Mouse (Mus musculus) forebrain, embryonic 15.5 days (tissue): Measurements from ENCODE around the gene Ccdc38. TPM values are rescaled to one million over a fixed set of nuclear protein-coding genes. Genes with fewer than 3 reads are reported as not detected.
A peak's percentile ranks its signal among the peaks of the same experiment; 100 is the strongest.

ENCODE experiments used
- ATAC-seq: fragments of 200-750 bp; cut with Nextera tagmentation; replicated peaks from 2 replicates; pipeline ENCODE4 v1.8.0; 2017; ENCODE audit warnings: mild to moderate bottlenecking, moderate TSS enrichment, moderate library complexity
- H3K27ac ChIP-seq: fragments of 300-500 bp; sonication (generic); replicated peaks from 2 replicates; pipeline ENCODE4 v1.5.1; 2015; ENCODE audit warnings: mild to moderate bottlenecking, inconsistent platforms
- H3K27me3 ChIP-seq: fragments of 300-500 bp; sonication (generic); 2 replicates; pipeline ENCODE4 v1.6.1; 2015; ENCODE audit warnings: inconsistent platforms
- H3K36me3 ChIP-seq: fragments of 300-500 bp; sonication (generic); 2 replicates; pipeline ENCODE4 v1.6.1; 2015; ENCODE audit warnings: mild to moderate bottlenecking, inconsistent platforms
- H3K4me1 ChIP-seq: fragments of 300-500 bp; sonication (generic); 2 replicates; pipeline ENCODE4 v1.6.1; 2015; ENCODE audit warnings: inconsistent platforms
- H3K4me2 ChIP-seq: fragments of 300-500 bp; sonication (generic); replicated peaks from 2 replicates; pipeline ENCODE4 v1.6.1; 2015; ENCODE audit warnings: mild to moderate bottlenecking, inconsistent platforms
- H3K4me3 ChIP-seq: fragments of 300-500 bp; sonication (generic); 2 replicates; pipeline ENCODE4 v1.5.1; 2015; ENCODE audit warnings: mild to moderate bottlenecking, inconsistent platforms
- H3K9ac ChIP-seq: fragments of 300-500 bp; sonication (generic); replicated peaks from 2 replicates; pipeline ENCODE4 v1.6.1; 2015; ENCODE audit warnings: mild to moderate bottlenecking, inconsistent platforms
- H3K9me3 ChIP-seq: fragments of 300-500 bp; sonication (generic); 2 replicates; pipeline ENCODE4 v1.6.1; 2016; ENCODE audit warnings: inconsistent platforms
- WGBS: fragments of 180-500 bp; shearing (Covaris S2); methylation state at CpG from one replicate; pipeline ENCODE4 v1.1.7; 2015; ENCODE audit warnings: mixed read lengths; 5-methylcytosine and 5-hydroxymethylcytosine counted together
- polyA plus RNA-seq: library from polyadenylated mRNA; unstranded; fragments of >200 nt; fragmentation: Nextera tagmentation; extraction: Ambion mirVana; gene quantifications from 2 replicates; pipeline ENCODE4 v1.2.1, GENCODE M21; 2015

The Ccdc38 gene
- 0.37 and 0.51 TPM in 2 replicates for polyA plus RNA-seq

DNA sequence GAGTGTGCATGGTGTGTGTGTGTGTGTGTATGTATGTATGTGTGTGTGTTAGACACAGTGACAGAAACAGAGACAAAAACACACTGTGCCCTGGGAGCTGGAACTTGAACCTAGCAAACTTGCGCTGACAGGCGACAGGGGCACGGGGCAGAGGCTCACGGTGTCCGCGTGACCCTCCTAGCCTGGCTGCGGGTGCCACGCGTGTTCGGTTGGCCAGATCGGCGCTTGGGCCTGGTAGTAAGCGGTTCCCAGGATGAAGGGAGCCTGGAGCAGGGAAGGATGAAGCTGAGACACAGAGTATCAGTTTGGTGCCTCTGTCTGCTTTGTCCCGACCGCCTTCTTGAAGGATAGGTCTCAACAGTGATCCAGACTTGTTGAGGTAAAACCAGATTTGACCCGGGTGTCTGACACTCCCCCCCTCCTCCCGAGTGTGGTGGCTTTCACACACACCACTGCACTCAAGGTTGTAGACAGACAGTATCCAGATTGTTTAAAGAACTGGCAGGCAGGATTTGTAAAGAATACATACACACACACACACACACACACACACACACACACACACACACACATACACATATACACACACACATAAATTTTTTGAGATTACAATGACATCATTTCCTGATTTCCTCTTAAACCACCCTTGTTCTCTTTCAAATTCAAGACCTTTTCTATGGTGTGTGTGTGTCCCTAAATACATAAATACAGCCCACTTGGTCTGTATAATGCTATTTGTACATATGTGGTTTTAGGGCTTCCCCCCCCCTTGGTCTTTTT, at the start of gene Ccdc38:
Gene Ccdc38, plus strand, starts transcription at position 202 of the 780 bp plus-strand sequence.
- Histone ChIP-seq H3K36me3 (no peaks in the 10 kb centered on the region), H3K4me1 (peaks cover 12% of the 10 kb centered on the region), H3K27ac (no peak within 1 kb of the TSS), H3K4me3 (peak within 1 kb of the TSS; percentile 41), H3K4me2 (peak within 1 kb of the TSS; percentile 77), H3K9me3 (no peaks in the 10 kb centered on the region), H3K9ac (peak within 1 kb of the TSS; percentile 22; the same call in 1 of the 2 replicates), H3K27me3 (no peaks in the 10 kb centered on the region; the same call in 1 of the 2 replicates)
- ATAC-seq = no peak; the same call in 1 of the 2 replicates
- WGBS = 57% methylated on average over 17 of the region's 17 CpGs

DNA sequence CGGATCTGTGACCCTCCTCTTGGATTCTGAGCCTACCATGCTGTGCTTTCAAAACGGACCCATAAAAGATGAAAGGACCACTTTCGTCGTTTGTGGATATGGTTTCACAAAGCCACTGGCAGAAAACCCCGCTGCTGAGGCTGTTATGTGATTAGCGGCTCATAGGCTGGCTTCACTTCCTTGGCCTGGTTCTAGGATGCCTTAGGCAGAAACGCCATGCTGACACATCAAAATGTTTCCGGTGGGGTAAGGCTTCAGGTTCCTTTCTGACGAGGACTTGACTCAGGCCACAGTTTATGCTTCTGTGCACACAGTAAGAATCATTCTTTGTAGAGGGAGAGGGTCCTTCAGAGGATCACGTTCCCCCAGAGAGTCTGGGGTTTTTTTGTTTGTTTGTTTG, 39.6 kb upstream of the Ccdc38 start:
- H3K4me2 ChIP-seq = no peak overlapping the region
- no peak overlapping the region for H3K9ac ChIP-seq
- no peaks in the 10 kb centered on the region for H3K36me3 ChIP-seq
- H3K4me1 ChIP-seq = no peaks in the 10 kb centered on the region
- no peaks in the 10 kb centered on the region for H3K9me3 ChIP-seq
- H3K27me3 ChIP-seq = no peaks in the 10 kb centered on the region
- no peak overlapping the region for H3K27ac ChIP-seq
- no peak overlapping the region for H3K4me3 ChIP-seq
- no peak for ATAC-seq
- WGBS = 55% methylated on average over 10 of the region's 10 CpGs

GRCm38 (mm10) chr10:93501346-93501745, 39.1 kb upstream of the Ccdc38 start:
- H3K4me1 ChIP-seq = no peaks in the 10 kb centered on the region
- no peak overlapping the region for H3K9ac ChIP-seq
- H3K36me3 ChIP-seq = no peaks in the 10 kb centered on the region
- H3K4me3 ChIP-seq = no peak overlapping the region
- WGBS = 81% methylated on average over 10 of the region's 10 CpGs
- no peaks in the 10 kb centered on the region for H3K9me3 ChIP-seq
- ATAC-seq = no peak
- H3K27me3 ChIP-seq = no peaks in the 10 kb centered on the region
- no peak overlapping the region for H3K4me2 ChIP-seq
- H3K27ac ChIP-seq = no peak overlapping the region

GRCm38 (mm10) chr10:93508383-93508970, 32.0 kb upstream of the Ccdc38 start:
- H3K9ac ChIP-seq = no peak overlapping the region
- no peak for ATAC-seq
- H3K36me3 ChIP-seq = no peaks in the 10 kb centered on the region
- H3K4me2 ChIP-seq = no peak overlapping the region
- H3K27me3 ChIP-seq = no peaks in the 10 kb centered on the region
- H3K4me3 ChIP-seq = no peak overlapping the region
- no peaks in the 10 kb centered on the region for H3K9me3 ChIP-seq
- no peaks in the 10 kb centered on the region for H3K4me1 ChIP-seq
- 64% methylated on average over 7 of the region's 7 CpGs for WGBS
- no peak overlapping the region for H3K27ac ChIP-seq

DNA sequence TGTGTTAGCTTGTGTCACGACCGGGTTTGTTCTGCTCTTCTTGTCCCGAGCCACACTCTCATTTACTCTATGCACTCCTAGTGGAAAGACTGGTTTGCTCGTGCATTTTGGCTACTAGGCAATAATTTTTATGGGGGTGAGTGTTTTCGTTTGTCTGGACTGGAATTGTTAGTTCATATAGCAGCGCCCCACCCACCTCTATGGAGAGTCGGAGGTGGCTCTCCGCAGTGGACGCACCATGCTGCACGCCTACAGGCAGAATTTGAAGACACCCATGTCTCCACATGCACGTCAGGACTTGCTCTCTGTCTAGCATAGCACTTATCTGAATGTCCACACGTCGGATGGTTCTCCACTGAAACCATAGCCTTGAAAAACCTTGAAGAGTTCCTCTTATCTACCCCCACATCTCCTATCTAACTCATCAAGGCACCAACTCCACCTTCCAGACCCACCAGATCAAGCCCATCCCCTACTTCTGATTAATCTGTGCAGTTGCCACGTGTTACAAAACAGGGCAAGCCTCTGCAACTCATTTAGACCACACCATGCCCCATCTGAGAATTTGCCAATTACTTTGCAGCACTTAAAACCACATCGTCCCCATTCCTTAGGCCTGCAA, 30.8 kb upstream of the Ccdc38 start:
- H3K36me3 ChIP-seq = no peaks in the 10 kb centered on the region
- H3K27ac ChIP-seq = no peak overlapping the region
- no peaks in the 10 kb centered on the region for H3K4me1 ChIP-seq
- no peak for ATAC-seq
- H3K27me3 ChIP-seq = no peaks in the 10 kb centered on the region
- no peak overlapping the region for H3K4me3 ChIP-seq
- no peak overlapping the region for H3K9ac ChIP-seq
- H3K4me2 ChIP-seq = no peak overlapping the region
- H3K9me3 ChIP-seq = no peaks in the 10 kb centered on the region
- 90% methylated on average over 15 of the region's 15 CpGs for WGBS

DNA sequence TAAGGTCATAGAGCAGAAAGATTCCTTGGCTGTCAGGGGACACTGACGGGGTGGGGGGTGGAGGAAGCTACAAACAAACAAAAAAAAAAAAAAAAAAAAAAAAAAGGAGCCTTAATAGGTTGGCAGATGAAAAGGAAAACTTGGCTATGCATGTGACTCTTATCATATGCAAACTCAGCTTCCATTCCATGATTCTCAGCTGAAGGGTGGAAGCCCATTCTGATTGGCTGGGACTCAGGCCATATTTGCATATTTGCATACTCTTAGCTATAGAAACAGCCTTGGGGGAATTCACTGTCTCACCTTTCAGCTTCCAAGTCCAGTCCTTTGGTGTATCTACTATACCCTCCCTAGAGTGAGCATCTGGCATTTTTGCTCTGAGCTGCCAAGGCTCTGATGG, 25.0 kb upstream of the Ccdc38 start:
- Histone ChIP-seq H3K9me3 (no peaks in the 10 kb centered on the region), H3K9ac (no peak overlapping the region), H3K4me2 (no peak overlapping the region), H3K27me3 (no peaks in the 10 kb centered on the region), H3K27ac (no peak overlapping the region), H3K4me1 (0 out of 2 replicates have a peak, but pooled peaks cover 3% of the 10 kb centered on the region), H3K4me3 (no peak overlapping the region), H3K36me3 (no peaks in the 10 kb centered on the region)
- WGBS = 9% methylated on average over 1 of the region's 1 CpGs
- peak; percentile 87 for ATAC-seq

DNA sequence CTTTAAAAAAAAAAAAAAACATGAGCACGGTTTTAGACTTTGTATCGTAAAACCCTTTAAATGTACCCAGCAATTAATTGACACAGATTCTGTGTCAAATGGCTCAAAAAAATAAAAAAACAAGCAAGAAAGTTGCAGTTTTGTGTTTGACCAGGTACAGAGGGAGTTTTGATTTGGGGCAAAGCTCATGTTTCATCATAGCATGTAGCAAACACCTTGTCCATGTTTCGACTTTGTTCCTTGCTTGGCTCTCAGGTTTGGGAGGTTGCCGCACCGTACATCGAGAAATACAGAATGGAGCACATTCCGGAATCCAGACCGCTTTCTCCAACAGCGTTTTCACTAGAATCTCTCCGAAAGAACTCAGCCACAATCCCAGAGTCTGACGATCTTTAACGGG, 24.5 kb upstream of the Ccdc38 start:
- WGBS = 77% methylated on average over 12 of the region's 12 CpGs
- no peaks in the 10 kb centered on the region for H3K36me3 ChIP-seq
- no peaks in the 10 kb centered on the region for H3K27me3 ChIP-seq
- 0 out of 2 replicates have a peak, but pooled peaks cover 3% of the 10 kb centered on the region for H3K4me1 ChIP-seq
- no peak overlapping the region for H3K4me3 ChIP-seq
- no peak overlapping the region for H3K4me2 ChIP-seq
- no peak for ATAC-seq
- no peak overlapping the region for H3K9ac ChIP-seq
- no peak overlapping the region for H3K27ac ChIP-seq
- no peaks in the 10 kb centered on the region for H3K9me3 ChIP-seq

DNA sequence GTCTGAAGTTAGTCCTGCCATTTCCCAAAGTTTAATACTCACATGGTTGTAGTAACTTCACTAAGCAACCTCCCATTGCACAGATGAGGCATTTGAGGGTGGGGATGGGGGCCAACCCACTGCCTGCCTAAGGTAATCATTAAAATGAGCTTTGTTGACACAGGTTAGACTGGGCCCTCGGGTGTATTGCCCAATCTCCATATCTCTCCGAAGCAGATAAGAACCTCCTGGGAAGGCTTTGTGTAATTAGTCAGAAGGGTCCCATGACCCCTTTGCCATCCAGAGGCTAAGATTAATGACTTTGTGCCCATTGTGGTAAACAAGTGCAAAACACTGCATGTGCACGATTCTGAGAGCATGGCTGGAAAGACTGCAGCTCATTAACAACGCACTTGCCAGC, 22.7 kb upstream of the Ccdc38 start:
- 66% methylated on average over 4 of the region's 4 CpGs for WGBS
- H3K36me3 ChIP-seq = no peaks in the 10 kb centered on the region
- H3K27ac ChIP-seq = no peak overlapping the region
- H3K4me2 ChIP-seq = no peak overlapping the region
- no peaks in the 10 kb centered on the region for H3K9me3 ChIP-seq
- ATAC-seq = no peak
- no peaks in the 10 kb centered on the region for H3K27me3 ChIP-seq
- no peak overlapping the region for H3K4me3 ChIP-seq
- H3K9ac ChIP-seq = no peak overlapping the region
- H3K4me1 ChIP-seq = 0 out of 2 replicates have a peak, but pooled peaks cover 3% of the 10 kb centered on the region

DNA sequence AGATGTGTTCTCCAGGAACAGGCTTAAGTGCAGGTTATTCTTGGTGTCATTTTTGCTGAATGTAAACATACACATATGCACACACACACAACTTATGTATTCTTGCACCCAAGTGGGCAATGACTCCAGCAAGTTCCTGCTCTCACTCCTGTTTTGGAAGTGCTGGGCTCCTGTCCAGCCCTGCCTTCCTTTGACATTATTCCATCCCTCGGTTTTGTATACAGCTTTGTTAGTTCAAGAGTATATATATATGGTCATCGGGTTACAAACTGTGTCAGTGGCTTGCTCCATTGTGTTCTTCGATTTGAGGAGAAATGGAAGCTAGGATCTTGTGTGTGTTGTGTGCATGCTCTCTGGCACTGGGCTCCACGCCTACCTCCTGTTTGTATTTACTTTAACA, 22.2 kb upstream of the Ccdc38 start:
- Histone ChIP-seq H3K4me2 (no peak overlapping the region), H3K9me3 (no peaks in the 10 kb centered on the region), H3K4me1 (0 out of 2 replicates have a peak, but pooled peaks cover 3% of the 10 kb centered on the region), H3K9ac (no peak overlapping the region), H3K27ac (no peak overlapping the region), H3K27me3 (no peaks in the 10 kb centered on the region), H3K4me3 (no peak overlapping the region), H3K36me3 (no peaks in the 10 kb centered on the region)
- 83% methylated on average over 4 of the region's 4 CpGs for WGBS
- no peak for ATAC-seq

DNA sequence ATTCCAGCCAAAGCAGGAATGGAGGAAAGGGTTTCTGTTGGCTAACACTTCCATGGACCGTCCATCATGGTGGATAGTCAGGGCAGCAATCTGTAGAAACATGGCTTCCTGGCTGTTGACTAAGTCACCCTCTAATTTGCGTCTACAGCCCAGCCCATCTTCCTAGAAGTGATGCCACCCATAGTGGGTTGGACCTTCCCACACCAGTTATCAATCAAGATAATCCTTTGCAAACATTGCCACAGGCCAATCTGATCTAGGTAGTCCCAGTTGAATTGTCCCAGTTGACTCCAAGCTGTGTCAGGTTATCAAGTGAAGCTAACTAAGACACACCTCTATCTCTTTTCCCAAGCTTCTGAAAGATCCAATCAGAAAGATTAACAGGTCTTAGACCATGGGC, 21.8 kb upstream of the Ccdc38 start:
- ATAC-seq = no peak
- H3K36me3 ChIP-seq = no peaks in the 10 kb centered on the region
- WGBS = 85% methylated on average over 2 of the region's 2 CpGs
- no peak overlapping the region for H3K4me3 ChIP-seq
- H3K27ac ChIP-seq = no peak overlapping the region
- no peaks in the 10 kb centered on the region for H3K9me3 ChIP-seq
- no peaks in the 10 kb centered on the region for H3K27me3 ChIP-seq
- H3K4me2 ChIP-seq = no peak overlapping the region
- H3K9ac ChIP-seq = no peak overlapping the region
- 0 out of 2 replicates have a peak, but pooled peaks cover 3% of the 10 kb centered on the region for H3K4me1 ChIP-seq

GRCm38 (mm10) chr10:93519159-93519558, 21.3 kb upstream of the Ccdc38 start:
- 94% methylated on average over 8 of the region's 8 CpGs for WGBS
- no peaks in the 10 kb centered on the region for H3K9me3 ChIP-seq

DNA sequence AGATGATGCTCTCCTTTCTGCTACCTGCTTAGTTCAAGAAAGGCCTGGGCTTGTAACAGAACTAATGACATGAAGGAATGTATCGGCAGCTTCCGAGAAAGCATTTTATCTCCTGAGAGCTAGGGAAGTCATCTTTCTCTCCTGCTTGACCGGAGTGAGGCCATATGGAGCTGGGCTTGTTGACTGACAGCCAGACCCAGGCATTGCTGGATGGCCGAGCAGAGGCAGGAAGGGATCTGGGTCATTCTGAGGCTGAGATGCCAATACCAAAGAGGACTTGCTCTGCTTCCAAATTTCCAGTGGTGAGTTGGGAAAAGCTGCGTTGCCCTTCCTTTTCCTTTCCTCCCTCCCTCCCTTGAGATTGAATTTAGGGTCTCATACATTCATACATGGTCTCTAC, 20.7 kb upstream of the Ccdc38 start:
- no peaks in the 10 kb centered on the region for H3K36me3 ChIP-seq
- no peak overlapping the region for H3K4me2 ChIP-seq
- H3K4me1 ChIP-seq = 0 out of 2 replicates have a peak, but pooled peaks cover 3% of the 10 kb centered on the region
- ATAC-seq = no peak
- no peak overlapping the region for H3K4me3 ChIP-seq
- no peaks in the 10 kb centered on the region for H3K9me3 ChIP-seq
- no peak overlapping the region for H3K9ac ChIP-seq
- H3K27me3 ChIP-seq = no peaks in the 10 kb centered on the region
- WGBS = 93% methylated on average over 5 of the region's 5 CpGs
- no peak overlapping the region for H3K27ac ChIP-seq

More at GRCm38 (mm10) chr10:93519159-93519558, 21.3 kb upstream of the Ccdc38 start:
- Histone ChIP-seq H3K36me3 (no peaks in the 10 kb centered on the region), H3K27ac (no peak overlapping the region), H3K27me3 (no peaks in the 10 kb centered on the region), H3K9ac (no peak overlapping the region), H3K4me3 (no peak overlapping the region), H3K4me2 (no peak overlapping the region), H3K4me1 (0 out of 2 replicates have a peak, but pooled peaks cover 3% of the 10 kb centered on the region)
- no peak for ATAC-seq
